Mouse (Mus musculus) lung, adult 2 months (tissue): Measurements from ENCODE around the gene Dact2. TPM values are rescaled to one million over a fixed set of nuclear protein-coding genes. Genes with fewer than 3 reads are reported as not detected.
A peak's percentile ranks its signal among the peaks of the same experiment; 100 is the strongest.

Experiments
- DNase-seq: peaks from one replicate; pipeline ENCODE4 v3.0.0; 2022
- H3K4me1 ChIP-seq: fragments of 200-500 bp; 2 replicates; pipeline ENCODE4 v1.6.1; 2011; ENCODE audit warnings: low read length; ENCODE audit not compliant: control insufficient read depth, insufficient read depth
- H3K4me3 ChIP-seq: fragments of 200-500 bp; replicated peaks from 2 replicates; pipeline ENCODE3; 2011; ENCODE audit warnings: low read depth, mild to moderate bottlenecking, control low read depth, low read length; ENCODE audit errors: extremely low read depth
- CTCF ChIP-seq: fragments of 200-500 bp; IDR thresholded peaks from 2 replicates; pipeline ENCODE4 v1.5.1; 2011; ENCODE audit warnings: mild to moderate bottlenecking, low read length, control low read depth; ENCODE audit not compliant: insufficient read depth
- POLR2A ChIP-seq: fragments of 200-500 bp; IDR thresholded peaks from 2 replicates; pipeline ENCODE4 v1.6.1; 2011; ENCODE audit warnings: low read depth, mild to moderate bottlenecking, control low read depth, low read length, borderline replicate concordance; ENCODE audit errors: extremely low read depth
- whole genome bisulfite sequencing: fragments of 180-500 bp; shearing (Covaris S2); methylation state at CpG from one replicate; pipeline ENCODE4 v1.1.7; 2018; 5-methylcytosine and 5-hydroxymethylcytosine counted together
- polyA plus RNA-seq: library from polyadenylated mRNA; depleted of rRNA; stranded (reverse); fragments of >200 nt; gene quantifications from 2 replicates; pipeline ENCODE4 v1.2.3, GENCODE M21; 2012

Gene Dact2
- polyA plus RNA-seq, 1 experiment: 3.0 TPM

- 31% methylated on average over 4 of the region's 4 CpGs for WGBS
- Histone ChIP-seq H3K4me3 (no peak overlapping the region), H3K4me1 (no peaks in the 10 kb centered on the region)
- DNase-seq: no peak
- peak; percentile 40 for TF ChIP-seq CTCF
- no peak for TF ChIP-seq POLR2A
These were observed 29.6 kb upstream of the Dact2 start for GRCm38 (mm10) chr17:14233658-14234057.

- TF ChIP-seq POLR2A: no peak
- peak; percentile 74 for TF ChIP-seq CTCF
- no peak overlapping the region for H3K4me3 ChIP-seq
- WGBS: 44% methylated on average over 3 of the region's 3 CpGs
- DNase-seq: peak; percentile 72
- H3K4me1 ChIP-seq: no peaks in the 10 kb centered on the region
These were observed 28.5 kb upstream of the Dact2 start for GRCm38 (mm10) chr17:14232629-14233028.

GRCm38 (mm10) chr17:14230698-14231430 lies 26.8 kb upstream of the Dact2 start:
- H3K4me3 ChIP-seq: no peak overlapping the region
- H3K4me1 ChIP-seq: no peaks in the 10 kb centered on the region
- TF ChIP-seq CTCF (no peak), POLR2A (no peak)
- WGBS: 14% methylated on average over 13 of the region's 13 CpGs
- no peak for DNase-seq

- no peak for DNase-seq
- WGBS: 61% methylated on average over 4 of the region's 4 CpGs
- no peak overlapping the region for H3K4me3 ChIP-seq
- H3K4me1 ChIP-seq: no peaks in the 10 kb centered on the region
- no peak for TF ChIP-seq POLR2A
- no peak for TF ChIP-seq CTCF
These were observed 24.3 kb upstream of the Dact2 start for GRCm38 (mm10) chr17:14228381-14228780.

GRCm38 (mm10) chr17:14227601-14228000 lies 23.5 kb upstream of the Dact2 start:
- Histone ChIP-seq H3K4me1 (no peaks in the 10 kb centered on the region), H3K4me3 (no peak overlapping the region)
- no peak for TF ChIP-seq CTCF
- TF ChIP-seq POLR2A: no peak
- WGBS: 22% methylated on average over 6 of the region's 6 CpGs
- no peak for DNase-seq

GRCm38 (mm10) chr17:14226778-14227177 lies 22.7 kb upstream of the Dact2 start:
- 31% methylated on average over 4 of the region's 4 CpGs for WGBS
- DNase-seq: no peak
- TF ChIP-seq POLR2A (no peak), CTCF (no peak)
- Histone ChIP-seq H3K4me3 (no peak overlapping the region), H3K4me1 (no peaks in the 10 kb centered on the region)

GRCm38 (mm10) chr17:14225982-14226652 lies 22.0 kb upstream of the Dact2 start:
- no peak for DNase-seq

GRCm38 (mm10) chr17:14221893-14222615 lies 17.9 kb upstream of the Dact2 start:
- no peak for TF ChIP-seq POLR2A
- no peak for TF ChIP-seq CTCF
- no peak for DNase-seq
- no peak overlapping the region for H3K4me3 ChIP-seq
- no peaks in the 10 kb centered on the region for H3K4me1 ChIP-seq
- 40% methylated on average over 11 of the region's 11 CpGs for WGBS

More at GRCm38 (mm10) chr17:14225982-14226652, 22.0 kb upstream of the Dact2 start:
- Histone ChIP-seq H3K4me3 (no peak overlapping the region), H3K4me1 (no peaks in the 10 kb centered on the region)
- TF ChIP-seq POLR2A (no peak), CTCF (no peak)
- 53% methylated on average over 9 of the region's 9 CpGs for WGBS

GRCm38 (mm10) chr17:14220606-14221202 lies 16.6 kb upstream of the Dact2 start:
- TF ChIP-seq CTCF (peak; percentile 68), POLR2A (no peak)
- Histone ChIP-seq H3K4me1 (no peaks in the 10 kb centered on the region), H3K4me3 (no peak overlapping the region)
- peak; percentile 51 for DNase-seq
- WGBS: 63% methylated on average over 7 of the region's 7 CpGs
